Mouse (Mus musculus): ENCODE results near the gene Arpc3.

DNA sequence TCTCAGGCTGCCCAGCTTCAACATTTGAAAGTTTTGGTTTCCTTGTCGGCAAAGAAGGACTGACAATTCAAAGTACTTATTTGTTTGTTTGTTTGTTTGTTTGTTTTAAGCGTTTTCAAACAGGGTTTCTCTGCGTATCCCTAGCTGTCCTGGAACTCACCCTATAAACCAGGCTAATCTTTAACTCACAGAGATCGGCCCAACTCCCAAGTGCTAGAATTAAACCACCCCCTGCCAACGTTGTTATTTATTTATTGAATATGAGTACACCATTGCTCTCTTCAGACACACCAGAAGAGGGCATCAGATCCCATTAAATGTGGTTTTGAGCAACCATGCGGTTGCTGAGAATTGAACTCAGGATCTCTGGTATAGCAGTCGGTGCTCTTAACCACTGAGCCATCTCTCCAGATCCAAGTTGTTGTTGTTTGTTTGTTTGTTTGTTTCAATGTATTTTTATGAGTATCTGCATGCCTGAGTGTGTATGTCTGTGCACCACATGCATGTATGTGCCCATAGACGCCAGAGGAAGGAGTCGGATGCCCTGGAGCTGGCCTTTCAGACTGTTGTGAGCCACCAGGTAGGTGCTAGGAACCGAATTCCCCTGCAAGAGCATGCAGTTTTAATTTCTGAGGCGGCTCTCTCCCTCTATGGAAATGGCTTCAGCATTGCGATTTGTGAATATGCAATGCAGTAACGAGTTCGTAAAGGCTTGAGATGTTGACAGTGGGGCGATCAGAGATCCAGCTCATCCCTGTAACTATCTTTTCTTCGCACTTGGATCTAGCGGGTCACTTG, 29.8 kb downstream of the Arpc3 start, which contains the start of gene Anapc7:
- TF ChIP-seq CTCF (IDR thresholded peaks at IDR 0.05; ENCODE audit: borderline replicate concordance, insufficient read depth, low read depth, low read length) (no peak), POLR2A (IDR thresholded peaks at IDR 0.05; ENCODE audit: borderline replicate concordance, insufficient read depth, low read length) (no peak)

All from cerebellum, adult 2 months (tissue).